26 mouse cellular contexts compared by ENCODE assay signal in the genomic region with DNA sequence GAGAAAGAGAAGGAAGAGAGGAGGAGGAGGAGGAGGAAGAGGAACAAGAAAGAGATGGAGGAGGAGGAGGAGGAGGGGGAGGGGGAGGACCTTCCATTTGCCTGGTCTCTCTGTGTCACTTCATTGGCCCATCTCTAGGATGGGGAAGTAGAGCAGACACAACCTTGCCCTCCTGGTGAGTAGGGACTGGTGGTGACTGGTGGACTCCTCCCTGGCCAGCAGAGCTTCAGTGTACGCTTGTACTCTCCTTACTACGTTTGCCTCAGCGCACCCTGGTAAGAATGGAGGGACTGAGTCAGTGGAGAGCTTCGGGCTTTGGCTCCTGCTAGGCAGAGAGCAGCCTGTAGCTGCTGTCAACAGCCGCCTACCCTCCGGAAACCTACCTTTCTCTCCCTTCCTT. TPM values are rescaled to one million over a fixed set of nuclear protein-coding genes. Genes with fewer than 3 reads are reported as not detected.
"Had no signal": no experiment of that assay in that cellular context is flagged by ENCODE, and none has a peak within 500 bp of the region (broad histone marks: within the 10 kb centered on the region; RNA-seq: fewer than 3 reads in every experiment).

No protein-coding gene starts in this region.

- ATAC-seq: liver, embryonic 12.5 days; midbrain, embryonic 15.5 days had no signal

- H3K4me2 ChIP-seq: limb, embryonic 13.5 days; liver, embryonic 12.5 days; liver, embryonic 15.5 days; lung, embryonic 15.5 days; midbrain, embryonic 12.5 days; midbrain, embryonic 15.5 days; neural tube, embryonic 13.5 days had no signal

- H3K27ac ChIP-seq: kidney, postnatal 0 days; layer of hippocampus, adult 2 months; limb, embryonic 10.5 days; limb, embryonic 13.5 days; liver, embryonic 12.5 days; liver, embryonic 15.5 days; lung, embryonic 15.5 days; midbrain, embryonic 12.5 days; midbrain, embryonic 15.5 days; neural tube, embryonic 13.5 days had no signal

- H3K36me3 ChIP-seq: limb, embryonic 10.5 days; limb, embryonic 13.5 days; liver, embryonic 12.5 days; liver, embryonic 15.5 days; lung, embryonic 15.5 days; midbrain, embryonic 12.5 days; midbrain, embryonic 15.5 days; neural tube, embryonic 13.5 days had no signal

- H3K4me1 ChIP-seq: limb, embryonic 13.5 days; liver, embryonic 12.5 days; liver, embryonic 15.5 days; midbrain, embryonic 12.5 days; midbrain, embryonic 15.5 days; neural tube, embryonic 13.5 days had no signal

- H3K4me3 ChIP-seq: layer of hippocampus, adult 2 months; limb, embryonic 10.5 days; limb, embryonic 13.5 days; liver, embryonic 12.5 days; liver, embryonic 15.5 days; lung, embryonic 15.5 days; midbrain, embryonic 12.5 days; midbrain, embryonic 15.5 days; neural tube, embryonic 13.5 days had no signal

- H3K9ac ChIP-seq: limb, embryonic 13.5 days; liver, embryonic 12.5 days; liver, embryonic 15.5 days; lung, embryonic 15.5 days; midbrain, embryonic 12.5 days; midbrain, embryonic 15.5 days; neural tube, embryonic 13.5 days had no signal

- DNase-seq: kidney, postnatal 25 days; layer of hippocampus, adult 9-11 months; liver; lung, adult 18-20 months; lung, postnatal 10 days; lung, postnatal 4 days; thymus, adult 2 months; thymus, postnatal 14 days; thymus, postnatal 4 days had no signal

- H3K9me3 ChIP-seq: limb, embryonic 10.5 days; limb, embryonic 13.5 days; liver, embryonic 12.5 days; liver, embryonic 15.5 days; lung, embryonic 15.5 days; midbrain, embryonic 12.5 days; midbrain, embryonic 15.5 days; neural tube, embryonic 13.5 days had no signal

RNA-seq across cellular contexts. Expression of a gene that starts 19.6 kb away (rescaled TPM):
- total RNA-seq: left cerebral cortex, adult 18-20 months; left cerebral cortex, postnatal 25 days; neutrophil, adult 5-6 weeks had no signal
- polyA plus RNA-seq: small intestine, adult 2 months; spleen, adult 2 months had no signal

RNA-seq across cellular contexts. Expression of a gene that starts 35.4 kb away (rescaled TPM):
- total RNA-seq: layer of hippocampus, adult 2 months; layer of hippocampus, postnatal 25 days; left cerebral cortex, adult 18-20 months; left cerebral cortex, postnatal 25 days had no signal
- polyA plus RNA-seq: kidney, embryonic 14.5 days; kidney, postnatal 0 days; limb, embryonic 10.5 days; limb, embryonic 13.5 days; lung, embryonic 15.5 days; midbrain, embryonic 12.5 days; midbrain, embryonic 15.5 days; neural tube, embryonic 13.5 days; spleen, adult 2 months had no signal
